Mouse (Mus musculus) bone marrow macrophage, adult 2 months (primary cell): ENCODE results near the gene Cep70.

Source experiments
- CTCF ChIP-seq: IDR thresholded peaks from 2 replicates; pipeline ENCODE4 v1.5.1; 2012; ENCODE audit warnings: low read depth, mild to moderate bottlenecking, low read length, moderate library complexity
- POLR2A ChIP-seq: IDR thresholded peaks from 2 replicates; pipeline ENCODE4 v1.6.1; 2012; ENCODE audit warnings: mild to moderate bottlenecking, low read depth, low read length, borderline replicate concordance

GRCm38 (mm10) chr9:99258891-99259290 lies 15.7 kb downstream of the Cep70 start:
- no peak for TF ChIP-seq CTCF
- TF ChIP-seq POLR2A, result no peak
